Mouse (Mus musculus) fibroblast of lung, adult 2 months (primary cell): ENCODE results near the gene Peli1.
A peak's percentile ranks its signal among the peaks of the same experiment; 100 is the strongest.
"Not testable (repeated sequence)": the region's sequence is repeated elsewhere in the genome, so short reads cannot be mapped to it uniquely, and the experiment has no call there.

Source experiments
- DNase-seq: peaks from one replicate; pipeline ENCODE4 v3.0.0-alpha.2; 2011; ENCODE audit warnings: low read depth

The Peli1 gene

GRCm38 (mm10) chr11:21153111-21153510 is 62.0 kb downstream of the Peli1 start:
- no peak for DNase-seq

- peak; percentile 8 for DNase-seq
Measured at GRCm38 (mm10) chr11:21157595-21157994, 66.5 kb downstream of the Peli1 start.

DNA sequence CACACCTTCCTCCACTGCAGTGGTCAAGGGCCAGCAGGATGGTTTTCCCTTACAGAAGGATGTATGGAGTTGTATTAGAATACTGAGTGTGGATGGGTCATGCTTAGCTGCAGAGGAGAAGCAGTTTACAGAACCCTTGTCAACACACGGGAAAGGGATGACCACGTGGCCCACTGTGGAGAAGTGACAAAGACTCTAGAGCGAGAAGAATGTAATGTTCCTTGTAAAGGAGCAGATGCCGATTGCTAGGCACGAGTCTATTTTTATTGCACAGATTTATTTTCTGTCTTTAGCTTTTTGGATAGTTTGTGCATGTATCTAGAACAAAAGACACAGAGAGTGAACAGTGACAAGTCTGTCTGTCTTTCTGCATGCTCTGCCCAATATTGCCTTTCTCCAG is 71.0 kb downstream of the Peli1 start:
- no peak for DNase-seq

- no peak for DNase-seq
Measured at GRCm38 (mm10) chr11:21163143-21163542, 72.1 kb downstream of the Peli1 start.

DNA sequence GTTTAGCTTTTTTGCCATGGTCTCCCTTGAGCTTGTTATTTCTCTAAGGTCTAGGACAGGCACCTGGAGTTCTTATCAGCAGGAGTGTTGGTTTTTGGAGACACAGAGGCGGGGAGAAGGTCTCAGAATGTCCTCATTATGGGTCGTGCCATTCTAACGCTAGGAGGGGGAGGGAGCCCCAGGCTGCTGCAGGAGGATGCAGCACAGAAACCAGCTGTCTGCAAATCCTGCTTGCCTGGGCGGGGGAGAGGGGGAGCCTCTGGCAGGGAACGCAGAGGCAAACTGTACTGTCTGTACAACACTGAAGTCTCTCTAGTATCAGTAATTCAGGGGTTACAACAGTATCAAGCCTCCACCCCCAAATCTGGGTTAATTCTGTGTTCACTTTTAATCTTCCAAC is 72.6 kb downstream of the Peli1 start:
- DNase-seq: no peak

DNA sequence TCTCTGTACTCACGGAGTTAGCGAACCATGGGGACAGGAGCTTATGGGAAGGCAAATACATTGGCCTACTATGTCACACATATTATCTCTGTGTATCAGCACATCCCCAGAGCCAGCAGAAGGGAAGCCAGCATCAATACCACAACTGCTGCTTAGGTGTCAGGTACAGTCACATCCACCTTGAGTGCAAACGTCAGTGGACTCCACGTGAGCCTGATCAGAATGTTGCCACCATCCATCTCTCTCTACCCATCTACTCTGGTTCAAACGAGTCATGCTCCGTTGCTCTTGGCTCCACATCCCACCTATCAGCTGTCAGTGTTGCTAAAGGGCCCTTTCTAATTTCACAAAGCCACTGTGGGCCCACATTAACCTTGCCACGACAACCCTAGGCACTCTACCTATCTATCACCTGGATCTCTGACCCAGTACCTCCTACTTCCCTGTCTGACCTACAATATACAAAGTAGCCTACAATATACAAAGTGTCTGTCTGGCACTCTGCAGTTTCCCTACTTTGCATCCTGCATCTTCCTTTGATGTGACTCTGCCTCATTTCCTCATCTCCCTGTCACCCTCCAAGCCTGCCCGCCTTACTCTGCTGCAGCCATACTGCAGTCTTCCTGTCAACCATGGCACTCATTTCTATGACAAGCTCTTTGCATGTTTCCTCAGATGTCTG is 73.4 kb downstream of the Peli1 start:
- no peak for DNase-seq

GRCm38 (mm10) chr11:21164994-21165560 is 74.0 kb downstream of the Peli1 start:
- DNase-seq: no peak

DNA sequence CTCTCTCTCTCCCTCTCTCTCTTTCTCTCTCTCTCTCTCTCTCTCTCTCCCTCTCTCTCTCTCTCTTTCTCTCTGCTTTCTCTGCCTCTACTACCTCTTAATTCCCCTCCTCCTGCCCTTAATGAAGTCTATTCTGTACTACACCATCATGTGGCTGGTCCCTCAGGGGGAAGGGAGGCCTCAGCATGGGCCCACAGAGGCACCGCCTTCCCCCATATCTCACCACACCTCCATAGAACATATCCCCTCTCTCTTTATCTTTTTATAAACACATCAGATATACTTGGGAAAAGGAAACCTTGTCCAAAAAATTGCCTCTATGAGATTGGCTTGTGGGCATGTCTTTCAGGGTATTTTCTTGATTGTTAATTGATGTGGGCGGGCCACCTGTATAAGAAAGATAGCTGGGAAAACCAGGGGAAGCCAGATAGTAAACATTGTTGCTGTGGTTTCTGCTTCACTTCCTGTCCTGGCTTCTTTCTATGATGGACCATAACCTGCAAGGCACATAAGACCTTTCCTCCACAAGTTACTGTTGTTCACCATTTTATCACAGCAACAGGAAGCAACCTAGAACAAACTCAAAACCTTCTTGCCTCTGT is 75.5 kb downstream of the Peli1 start:
- no peak for DNase-seq

GRCm38 (mm10) chr11:21168828-21169607 is 77.9 kb downstream of the Peli1 start:
- DNase-seq: no peak

DNA sequence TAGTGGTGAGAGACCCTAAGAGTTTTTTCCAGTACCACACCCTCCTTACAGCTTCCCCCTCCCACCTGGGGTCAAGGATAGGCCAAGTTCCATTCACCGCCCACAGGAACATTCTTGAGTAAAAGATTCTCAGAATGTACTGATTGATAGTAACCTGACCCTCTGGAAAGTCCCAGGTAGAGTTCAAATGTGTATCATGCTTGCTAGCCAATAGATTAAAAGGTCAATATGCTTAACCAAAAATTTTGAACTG is 78.4 kb downstream of the Peli1 start:
- DNase-seq: not testable (repeated sequence)

DNA sequence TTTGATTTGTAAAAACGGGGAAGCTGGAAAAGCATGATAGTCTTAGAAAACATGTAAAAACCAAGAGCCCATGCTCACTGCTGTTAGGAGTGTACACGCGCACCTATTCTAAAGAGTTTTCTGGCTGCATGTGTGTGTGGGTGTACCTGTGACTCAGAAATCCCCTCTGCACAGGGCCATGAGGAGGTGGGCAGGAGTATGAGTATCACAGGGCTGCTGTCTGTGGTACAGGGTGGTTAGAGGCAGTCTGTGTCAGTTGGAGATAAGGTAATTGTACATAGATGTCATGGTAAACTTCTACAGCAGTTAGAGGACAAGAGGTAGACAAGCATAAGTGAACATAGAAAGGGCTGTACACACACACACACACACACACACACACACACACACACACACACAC is 81.2 kb downstream of the Peli1 start:
- DNase-seq: no peak

GRCm38 (mm10) chr11:21173926-21174325 is 82.8 kb downstream of the Peli1 start:
- no peak for DNase-seq

GRCm38 (mm10) chr11:21174396-21174795 is 83.3 kb downstream of the Peli1 start:
- DNase-seq: peak; percentile 88

DNA sequence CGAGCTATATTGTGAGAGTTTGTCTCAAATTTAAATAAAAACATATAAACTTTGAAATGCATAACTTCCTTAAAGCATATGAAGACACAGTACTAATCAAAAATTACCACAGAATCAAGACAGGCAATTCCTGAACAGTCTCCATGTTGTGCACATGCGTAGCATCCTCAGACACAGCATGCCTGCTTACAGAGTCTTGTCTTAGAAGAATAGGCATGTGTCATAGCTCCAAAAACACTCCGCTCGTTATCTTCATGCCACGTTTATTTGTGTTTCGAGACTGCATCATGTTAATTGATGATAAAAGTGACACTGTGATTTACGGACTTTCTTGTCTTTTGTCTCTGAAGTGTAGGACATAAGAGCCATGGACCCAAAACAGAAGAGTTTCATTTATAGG is 84.0 kb downstream of the Peli1 start:
- no peak for DNase-seq

- no peak for DNase-seq
Measured at GRCm38 (mm10) chr11:21176491-21176890, 85.4 kb downstream of the Peli1 start.

DNA sequence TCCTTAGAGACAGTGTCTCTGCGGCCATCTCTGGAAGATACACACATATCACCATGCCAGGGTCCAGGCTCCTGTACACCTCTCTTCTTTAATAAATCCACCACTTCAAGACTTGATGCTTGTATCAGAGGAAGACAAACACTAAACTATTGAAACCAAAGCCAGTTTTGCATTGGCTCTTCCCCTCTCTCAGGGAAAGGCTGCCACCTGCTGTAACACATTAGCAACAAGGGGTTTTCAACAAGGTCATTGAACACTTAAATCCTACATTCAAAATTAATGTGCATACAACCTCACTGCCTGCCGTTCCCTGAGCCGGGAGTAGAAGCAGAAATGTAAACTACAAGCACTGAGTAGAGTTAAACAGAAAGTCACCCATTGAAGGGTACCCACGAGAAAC is 87.3 kb downstream of the Peli1 start:
- peak; percentile 32 for DNase-seq

- DNase-seq: no peak
Measured at GRCm38 (mm10) chr11:21178998-21179645, 88.0 kb downstream of the Peli1 start.

- DNase-seq: not testable (repeated sequence)
Measured at GRCm38 (mm10) chr11:21179873-21180272, 88.8 kb downstream of the Peli1 start.

DNA sequence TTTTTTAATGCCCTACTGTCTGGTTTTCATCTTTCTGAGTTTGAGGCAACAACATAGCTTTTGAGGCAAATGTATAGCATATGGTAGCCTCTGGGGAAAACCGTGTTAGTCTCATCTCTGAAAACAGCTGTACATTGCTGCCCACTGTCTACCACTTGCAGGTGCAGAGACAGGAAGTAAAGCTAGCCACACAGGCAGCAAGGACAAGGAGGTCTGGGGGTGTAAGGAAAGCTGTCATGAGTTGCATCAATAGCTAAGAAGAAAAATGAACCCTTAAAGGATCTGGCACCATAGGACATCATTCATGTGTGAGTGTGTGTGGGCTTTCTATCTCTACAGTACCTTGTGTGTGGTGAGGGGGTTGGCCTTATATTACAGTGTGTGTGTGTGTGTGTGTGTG is 89.6 kb downstream of the Peli1 start:
- DNase-seq: no peak

GRCm38 (mm10) chr11:21181616-21182015 is 90.5 kb downstream of the Peli1 start:
- no peak for DNase-seq

- no peak for DNase-seq
Measured at GRCm38 (mm10) chr11:21182709-21183108, 91.6 kb downstream of the Peli1 start.

- not testable (repeated sequence) for DNase-seq
Measured at GRCm38 (mm10) chr11:21191821-21192220, 100.7 kb downstream of the Peli1 start.

DNA sequence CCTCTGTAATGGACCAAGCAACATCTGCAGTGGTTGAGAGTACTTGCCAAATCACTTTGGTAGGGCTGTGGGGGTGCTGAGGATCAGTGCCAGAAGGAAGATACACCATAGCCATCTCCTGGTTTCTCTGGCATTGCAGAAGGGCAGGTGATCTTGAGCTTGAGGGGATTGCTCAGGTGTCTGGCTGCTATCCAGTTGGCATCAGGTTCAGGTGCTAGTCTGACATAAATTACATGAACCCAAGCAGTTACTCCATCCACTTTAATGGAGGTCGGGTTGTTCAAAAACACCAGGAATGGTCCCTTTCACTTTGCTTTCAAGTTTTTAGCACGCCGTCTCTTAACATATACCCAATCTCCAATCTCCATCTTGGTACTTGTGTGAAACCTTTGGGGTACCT is 103.8 kb downstream of the Peli1 start:
- DNase-seq: no peak
